Mouse (Mus musculus) left cerebral cortex, postnatal 25 days (tissue): ENCODE measurements around the gene Agpat1. TPM values are rescaled to one million over a fixed set of nuclear protein-coding genes. Genes with fewer than 3 reads are reported as not detected.

Experiments used
- DNase-seq, 2 experiments: peaks; one replicate each; pipeline ENCODE4 v3.0.0; 2022; ENCODE audit warnings: low spot score in 2 of 2, mixed read lengths in 1 of 2
- intact Hi-C: fragments of 180-260 bp; cut with DNase I; formaldehyde crosslinking; loops from one replicate; pipeline ENCODE4 v1.15.1; 2025
- total RNA-seq, 2 experiments: library from RNA; stranded (reverse); gene quantifications; 2 replicates each; pipeline ENCODE4 v1.2.3; 2021

Gene Agpat1
- total RNA-seq, 2 experiments from 2014 or later: 169 to 174 TPM

- intact Hi-C loops: no loop called here
- DNase-seq: no peak
Observed at GRCm38 (mm10) chr17:34661121-34661591, 57.1 kb downstream of the Agpat1 start.

- DNase-seq: no peak
- intact Hi-C loops: no loop called here
Observed at GRCm38 (mm10) chr17:34662468-34662867, 58.4 kb downstream of the Agpat1 start.

DNA sequence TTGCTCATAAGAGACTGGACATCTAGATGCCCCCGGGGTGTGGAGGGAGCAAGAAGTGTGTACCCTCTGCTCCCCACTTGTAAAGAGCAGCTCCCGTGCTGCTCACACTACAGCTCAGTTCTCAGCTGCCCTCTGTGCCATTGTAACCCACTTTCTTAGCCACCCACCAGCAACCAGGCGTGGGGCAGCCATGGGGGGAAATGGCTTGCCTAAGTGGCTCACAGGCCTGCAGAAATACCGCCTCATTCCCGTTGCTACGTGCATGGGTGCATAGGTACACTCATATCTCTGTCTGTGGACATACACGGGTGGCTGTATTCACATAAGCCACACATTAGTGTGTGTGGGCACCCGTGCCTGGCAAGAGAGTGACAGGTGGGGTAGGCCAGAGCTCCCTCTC, 58.9 kb downstream of the Agpat1 start:
- no peak for DNase-seq
- intact Hi-C loops: no loop called here

Other genes with a start within 250 kb of the Agpat1 start
- under 1 TPM; 0.71 to 0.73 TPM for gene Btnl2, start 249.4 kb upstream of the Agpat1 start, total RNA-seq
- not detected for gene Btnl1, start 227.1 kb upstream of the Agpat1 start, total RNA-seq
- 1 to 10 TPM; 2.3 to 4.7 TPM for gene BC051142, start 205.4 kb upstream of the Agpat1 start, total RNA-seq
- gene Btnl4, start 126.9 kb upstream of the Agpat1 start, total RNA-seq: not detected
- gene Btnl6, start 86.9 kb upstream of the Agpat1 start, total RNA-seq: not detected
- 10 to 100 TPM; 10.9 to 11.9 TPM for gene Notch4, start 40.0 kb upstream of the Agpat1 start, total RNA-seq
- 1 to 10 TPM; 1.9 to 2.9 TPM for gene Gpsm3, start 14.5 kb upstream of the Agpat1 start, total RNA-seq
- 10 to 100 TPM; 52.7 to 56.1 TPM for gene Pbx2, start 13.0 kb upstream of the Agpat1 start, total RNA-seq
- under 1 TPM; 0.55 to 0.71 TPM for gene Ager, start 6.4 kb upstream of the Agpat1 start, total RNA-seq
- 10 to 100 TPM; 71.4 to 76.3 TPM for gene Rnf5, start 572 bp upstream of the Agpat1 start, total RNA-seq
- gene Egfl8, start 11.7 kb downstream of the Agpat1 start, total RNA-seq: 1 to 10 TPM; 3.9 to 5.1 TPM
- 10 to 100 TPM; 45.8 to 46.4 TPM for gene Ppt2, start 24.2 kb downstream of the Agpat1 start, total RNA-seq
- gene Prrt1, start 25.3 kb downstream of the Agpat1 start, total RNA-seq: 100 to 1,000 TPM; 171 to 183 TPM
- gene Fkbpl, start 40.5 kb downstream of the Agpat1 start, total RNA-seq: 10 to 100 TPM; 12.0 to 17.0 TPM
- gene Atf6b, start 42.9 kb downstream of the Agpat1 start, total RNA-seq: 10 to 100 TPM; 72.7 to 72.8 TPM
- 1 to 10 TPM; 1.2 to 1.6 TPM for gene Tnxb, start 66.3 kb downstream of the Agpat1 start, total RNA-seq
- 10 to 100 TPM in 1 of 2 experiments, 1 to 10 TPM in 1; 7.6 to 10.3 TPM for gene C4b, start 139.6 kb downstream of the Agpat1 start, total RNA-seq
- not detected for gene Cyp21a1, start 200.3 kb downstream of the Agpat1 start, total RNA-seq
- 10 to 100 TPM; 52.2 to 57.6 TPM for gene Stk19, start 232.7 kb downstream of the Agpat1 start, total RNA-seq
- 10 to 100 TPM; 35.9 to 37.1 TPM for gene Dxo, start 232.8 kb downstream of the Agpat1 start, total RNA-seq
- 10 to 100 TPM; 64.0 to 65.9 TPM for gene Skiv2l, start 245.9 kb downstream of the Agpat1 start, total RNA-seq
- 10 to 100 TPM; 30.9 to 37.9 TPM for gene Nelfe, start 246.1 kb downstream of the Agpat1 start, total RNA-seq